Mouse (Mus musculus) kidney, postnatal 10 days (tissue): ENCODE results near the gene Msmp.
"Not testable (repeated sequence)": the region's sequence is repeated elsewhere in the genome, so short reads cannot be mapped to it uniquely, and the experiment has no call there.

Source experiments
- DNase-seq: peaks from one replicate; pipeline ENCODE4 v3.0.0; 2021; ENCODE audit warnings: mixed read lengths

The Msmp gene

GRCm38 (mm10) chr4:43584444-43585416 is at the start of gene Msmp:
Msmp (minus strand) TSS chr4:43584494.
- peak; percentile 60 for DNase-seq

- peak; percentile 3 for DNase-seq
These were observed 49.4 kb upstream of the Msmp start for GRCm38 (mm10) chr4:43633736-43634135.

GRCm38 (mm10) chr4:43633296-43633695 is 49.0 kb upstream of the Msmp start:
- DNase-seq: peak; percentile 5

GRCm38 (mm10) chr4:43631956-43632920 is 47.9 kb upstream of the Msmp start:
- DNase-seq: peak; percentile 35

- DNase-seq: peak; percentile 76
These were observed 47.0 kb upstream of the Msmp start, which contains the start of gene Npr2 for GRCm38 (mm10) chr4:43631046-43631955. Npr2 (plus strand) TSS chr4:43631935.

- DNase-seq: no peak
These were observed 46.4 kb upstream of the Msmp start for GRCm38 (mm10) chr4:43630671-43631045.

- DNase-seq: peak; percentile 89
These were observed 45.8 kb upstream of the Msmp start for GRCm38 (mm10) chr4:43630030-43630581.

GRCm38 (mm10) chr4:43629106-43629817 is 45.0 kb upstream of the Msmp start:
- peak; percentile 9 for DNase-seq

GRCm38 (mm10) chr4:43620146-43620778 is 36.0 kb upstream of the Msmp start:
- DNase-seq: no peak

GRCm38 (mm10) chr4:43613060-43613730 is 28.9 kb upstream of the Msmp start:
- DNase-seq: peak; percentile 42

GRCm38 (mm10) chr4:43612534-43612933 is 28.2 kb upstream of the Msmp start:
- DNase-seq: no peak

GRCm38 (mm10) chr4:43604751-43605685 is 20.7 kb upstream of the Msmp start:
- no peak for DNase-seq

GRCm38 (mm10) chr4:43604099-43604498 is 19.8 kb upstream of the Msmp start:
- no peak for DNase-seq

GRCm38 (mm10) chr4:43600195-43600934 is 16.1 kb upstream of the Msmp start:
- DNase-seq: no peak

- no peak for DNase-seq
These were observed 14.5 kb upstream of the Msmp start for GRCm38 (mm10) chr4:43598650-43599380.

GRCm38 (mm10) chr4:43598200-43598599 is 13.9 kb upstream of the Msmp start:
- no peak for DNase-seq

- DNase-seq: not testable (repeated sequence)
These were observed 12.3 kb upstream of the Msmp start for GRCm38 (mm10) chr4:43596597-43596996.
